Mouse (Mus musculus): Measurements from ENCODE around the gene Rnaseh2a. TPM values are rescaled to one million over a fixed set of nuclear protein-coding genes. Genes with fewer than 3 reads are reported as not detected.
A peak's percentile ranks its signal among the peaks of the same experiment; 100 is the strongest.

The Rnaseh2a gene
- polyA plus RNA-seq, 1 experiment from 2014 or later: 95.9 TPM

- H3K27ac ChIP-seq (ENCODE audit: low read depth, low read length): 0 out of 2 replicates have a peak overlapping the region, but pooled peaks have one; percentile 30
- H3K9me3 ChIP-seq (replicated peaks; ENCODE audit: control insufficient read depth, low read length): no peaks in the 10 kb centered on the region
- H3K4me1 ChIP-seq (ENCODE audit: control insufficient read depth, insufficient read depth, low read length): peaks cover 50% of the 10 kb centered on the region
- 2% methylated on average over 39 of the region's 42 CpGs for WGBS (ENCODE audit: insufficient replicate concordance)
- peak overlapping the region; percentile 98 for H3K4me2 ChIP-seq
- H3K36me3 ChIP-seq (ENCODE audit: control insufficient read depth, insufficient read depth, low read length): no peaks in the 10 kb centered on the region
- 0 out of 2 replicates have a peak, but pooled peaks cover 3% of the 10 kb centered on the region for H3K27me3 ChIP-seq (ENCODE audit: control insufficient read depth, insufficient read depth, low read length)
- peak overlapping the region; percentile 67 for H3K9ac ChIP-seq (ENCODE audit: low read depth, low read length)
- peak; percentile 11; the same call in 1 of the 2 replicates for ATAC-seq (replicated peaks; ENCODE audit: insufficient number of reproducible peaks, low FRiP score, low TSS enrichment)
- peak overlapping the region; percentile 42 for H3K4me3 ChIP-seq (ENCODE audit: low read depth, low read length)
Measured at GRCm38 (mm10) chr8:84979599-84980421, 10.2 kb upstream of the Rnaseh2a start.

DNA sequence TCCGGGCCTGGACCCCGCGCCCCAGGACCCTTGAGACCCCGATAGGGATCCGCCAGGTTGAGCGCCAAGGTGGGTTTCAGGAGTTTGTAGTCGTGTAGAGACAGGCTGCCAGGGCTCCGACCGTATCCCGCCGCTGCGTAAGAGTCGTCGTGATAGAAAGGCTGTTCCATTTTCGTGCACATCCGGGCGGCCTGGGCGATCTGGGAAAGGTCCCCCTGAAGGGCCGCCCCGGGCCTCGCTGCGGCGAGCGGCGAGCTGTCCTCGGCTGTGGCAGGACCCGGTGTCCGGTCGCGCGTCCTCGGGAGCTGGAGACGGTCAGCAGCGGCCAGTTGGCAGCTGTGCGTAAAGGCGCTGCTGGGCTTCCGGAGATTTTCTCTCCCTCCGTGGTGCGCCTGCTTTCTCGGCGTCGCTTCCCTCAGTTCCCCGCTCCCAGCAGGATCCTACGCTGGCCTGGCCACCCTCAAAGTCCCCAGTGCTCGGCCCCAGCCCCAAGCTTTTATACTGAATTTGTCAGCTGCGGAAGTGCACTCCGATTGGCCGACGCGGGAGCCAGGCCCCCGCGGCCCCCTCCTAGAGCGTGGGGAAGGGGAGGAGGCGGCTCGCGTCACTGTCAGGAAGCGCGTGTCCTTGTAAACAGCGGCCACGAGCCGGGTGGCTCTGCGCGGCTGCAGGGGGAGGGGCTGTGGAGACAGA, 8.8 kb upstream of the Rnaseh2a start, which contains the start of gene Junb:
TSS of gene Junb (minus strand) at position 471 of the 693 bp plus-strand sequence.
- Histone ChIP-seq H3K36me3 (ENCODE audit: control insufficient read depth, insufficient read depth, low read length) (no peaks in the 10 kb centered on the region), H3K27me3 (ENCODE audit: control insufficient read depth, insufficient read depth, low read length) (0 out of 2 replicates have a peak, but pooled peaks cover 3% of the 10 kb centered on the region), H3K27ac (ENCODE audit: low read depth, low read length) (peak within 1 kb of the TSS; percentile 79), H3K4me2 (peak within 1 kb of the TSS; percentile 98), H3K9ac (ENCODE audit: low read depth, low read length) (peak within 1 kb of the TSS; percentile 78), H3K4me3 (ENCODE audit: low read depth, low read length) (peak within 1 kb of the TSS; percentile 60), H3K4me1 (ENCODE audit: control insufficient read depth, insufficient read depth, low read length) (peaks cover 43% of the 10 kb centered on the region), H3K9me3 (replicated peaks; ENCODE audit: control insufficient read depth, low read length) (no peaks in the 10 kb centered on the region)
- ATAC-seq (replicated peaks; ENCODE audit: insufficient number of reproducible peaks, low FRiP score, low TSS enrichment): peak; percentile 60
- WGBS (ENCODE audit: insufficient replicate concordance): 1% methylated on average over 63 of the region's 63 CpGs

DNA sequence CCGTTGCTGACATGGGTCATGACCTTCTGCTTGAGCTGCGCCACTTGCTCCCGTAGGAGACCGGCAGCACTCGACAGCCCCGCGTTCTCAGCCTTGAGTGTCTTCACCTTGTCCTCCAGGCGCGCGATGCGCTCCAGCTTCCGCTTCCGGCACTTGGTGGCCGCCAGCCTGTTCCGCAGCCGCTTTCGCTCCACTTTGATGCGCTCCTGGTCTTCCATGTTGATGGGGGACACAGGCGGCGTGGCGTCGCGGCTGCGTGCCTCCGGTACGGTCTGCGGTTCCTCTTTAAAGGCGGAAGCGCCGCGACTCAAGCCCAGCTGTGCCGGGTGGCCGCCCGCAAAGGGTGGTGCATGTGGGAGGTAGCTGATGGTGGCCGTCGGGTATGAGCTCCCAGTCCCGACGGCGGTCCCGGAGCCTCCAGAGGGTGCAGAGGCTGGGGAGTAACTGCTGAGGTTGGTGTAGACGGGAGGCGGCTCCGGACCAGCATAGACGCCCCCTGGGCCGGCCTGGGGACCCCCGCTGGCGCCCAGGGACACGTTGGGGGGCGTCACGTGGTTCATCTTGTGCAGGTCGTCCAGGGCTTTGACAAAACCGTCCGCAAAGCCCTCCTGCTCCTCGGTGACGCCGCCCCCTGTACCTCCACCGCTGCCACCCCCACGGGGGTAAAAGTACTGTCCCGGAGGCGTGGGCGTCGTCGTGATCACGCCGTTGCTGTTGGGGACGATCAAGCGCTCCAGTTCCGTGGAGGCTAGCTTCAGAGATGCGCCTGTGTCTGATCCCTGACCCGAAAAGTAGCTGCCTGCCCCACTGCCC, 8.1 kb upstream of the Rnaseh2a start:
- WGBS (ENCODE audit: insufficient replicate concordance): under 1% methylated on average over 70 of the region's 70 CpGs
- Histone ChIP-seq H3K27ac (ENCODE audit: low read depth, low read length) (peak overlapping the region; percentile 79), H3K36me3 (ENCODE audit: control insufficient read depth, insufficient read depth, low read length) (no peaks in the 10 kb centered on the region), H3K4me1 (ENCODE audit: control insufficient read depth, insufficient read depth, low read length) (peaks cover 43% of the 10 kb centered on the region), H3K9ac (ENCODE audit: low read depth, low read length) (peak overlapping the region; percentile 78), H3K27me3 (ENCODE audit: control insufficient read depth, insufficient read depth, low read length) (0 out of 2 replicates have a peak, but pooled peaks cover 3% of the 10 kb centered on the region), H3K4me2 (peak overlapping the region; percentile 98), H3K4me3 (ENCODE audit: low read depth, low read length) (peak overlapping the region; percentile 60), H3K9me3 (replicated peaks; ENCODE audit: control insufficient read depth, low read length) (no peaks in the 10 kb centered on the region)
- ATAC-seq (replicated peaks; ENCODE audit: insufficient number of reproducible peaks, low FRiP score, low TSS enrichment): no peak

DNA sequence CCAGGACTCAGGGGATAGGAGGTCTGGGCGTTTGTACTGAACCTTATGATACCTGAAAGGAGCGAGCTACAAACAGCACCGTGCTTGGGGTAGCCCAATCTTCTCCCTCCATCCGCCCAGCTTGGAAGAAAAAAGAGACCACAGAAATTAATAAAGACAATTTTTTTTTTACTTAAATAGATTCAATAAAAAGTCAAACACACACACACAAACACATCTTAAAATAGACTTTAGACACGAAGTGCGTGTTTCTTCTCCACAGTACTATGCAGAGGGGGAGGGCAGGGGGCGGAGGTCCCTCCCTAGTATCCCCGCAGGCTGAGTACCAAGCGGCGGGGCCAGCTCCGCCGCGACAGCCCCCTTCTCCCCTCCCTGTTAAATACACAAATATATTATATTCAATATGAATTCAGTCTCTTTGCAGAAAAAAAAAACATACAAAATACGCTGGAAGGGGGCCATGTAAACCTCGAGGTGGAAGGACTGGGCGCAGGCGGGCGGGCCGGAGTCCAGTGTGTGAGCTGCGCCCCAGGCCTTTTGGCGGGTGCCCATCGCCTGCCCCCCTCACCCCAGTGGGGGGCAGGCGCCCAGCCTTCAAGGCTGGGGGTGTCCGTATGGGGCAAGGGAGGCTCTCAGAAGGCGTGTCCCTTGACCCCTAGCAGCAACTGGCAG, 7.3 kb upstream of the Rnaseh2a start:
- peaks cover 41% of the 10 kb centered on the region for H3K4me1 ChIP-seq (ENCODE audit: control insufficient read depth, insufficient read depth, low read length)
- 3% methylated on average over 25 of the region's 25 CpGs for WGBS (ENCODE audit: insufficient replicate concordance)
- ATAC-seq (replicated peaks; ENCODE audit: insufficient number of reproducible peaks, low FRiP score, low TSS enrichment): no peak

DNA sequence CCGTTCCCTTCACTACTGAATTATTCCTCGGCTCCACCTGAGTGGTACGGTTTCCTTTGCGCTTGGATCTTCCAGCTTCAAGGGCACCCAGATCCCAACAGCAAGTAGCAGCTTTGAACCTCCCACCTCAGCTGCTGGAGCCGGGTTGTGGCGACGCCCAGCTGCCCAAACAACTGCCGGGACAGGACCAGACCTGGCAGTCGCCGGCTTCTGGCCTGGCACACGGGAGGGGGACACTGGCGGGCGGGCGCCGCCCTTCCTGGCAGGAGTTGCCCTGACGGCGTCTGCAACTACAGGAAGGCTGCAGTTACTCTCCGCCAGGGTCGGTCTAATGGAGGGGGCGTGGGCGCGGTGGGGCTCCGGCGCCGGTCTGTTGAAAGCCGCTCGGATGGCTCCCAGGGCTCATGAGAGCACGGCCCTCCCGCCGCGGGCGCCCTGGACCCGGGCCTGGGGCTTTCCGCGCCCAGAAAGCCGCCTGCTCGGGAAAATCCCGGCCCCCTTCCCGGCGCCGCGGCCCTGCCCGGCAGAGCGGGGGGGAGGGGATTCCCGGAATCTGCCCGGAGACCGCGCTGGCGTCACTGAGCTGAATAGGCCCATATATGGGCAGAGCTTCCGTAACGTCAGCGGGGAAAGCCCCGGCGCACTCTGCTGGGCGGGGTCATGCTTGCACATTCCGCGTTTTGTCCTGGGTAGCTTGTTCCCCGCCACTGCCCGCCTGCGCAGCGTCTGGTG, 6.6 kb upstream of the Rnaseh2a start:
- H3K27ac ChIP-seq (ENCODE audit: low read depth, low read length): peak overlapping the region; percentile 79
- H3K9ac ChIP-seq (ENCODE audit: low read depth, low read length): peak overlapping the region; percentile 78
- ATAC-seq (replicated peaks; ENCODE audit: insufficient number of reproducible peaks, low FRiP score, low TSS enrichment): peak; percentile 82
- H3K4me1 ChIP-seq (ENCODE audit: control insufficient read depth, insufficient read depth, low read length): peaks cover 36% of the 10 kb centered on the region
- H3K4me2 ChIP-seq: peak overlapping the region; percentile 98
- H3K36me3 ChIP-seq (ENCODE audit: control insufficient read depth, insufficient read depth, low read length): peaks cover 8% of the 10 kb centered on the region
- no peaks in the 10 kb centered on the region for H3K27me3 ChIP-seq (ENCODE audit: control insufficient read depth, insufficient read depth, low read length)
- H3K9me3 ChIP-seq (replicated peaks; ENCODE audit: control insufficient read depth, low read length): no peaks in the 10 kb centered on the region
- WGBS (ENCODE audit: insufficient replicate concordance): under 1% methylated on average over 57 of the region's 61 CpGs
- peak overlapping the region; percentile 60 for H3K4me3 ChIP-seq (ENCODE audit: low read depth, low read length)

More for the DNA sequence above, 7.3 kb upstream of the Rnaseh2a start:
- Histone ChIP-seq H3K36me3 (ENCODE audit: control insufficient read depth, insufficient read depth, low read length) (peaks cover 2% of the 10 kb centered on the region), H3K9ac (ENCODE audit: low read depth, low read length) (peak overlapping the region; percentile 78), H3K4me2 (peak overlapping the region; percentile 98), H3K27me3 (ENCODE audit: control insufficient read depth, insufficient read depth, low read length) (0 out of 2 replicates have a peak, but pooled peaks cover 3% of the 10 kb centered on the region), H3K27ac (ENCODE audit: low read depth, low read length) (peak overlapping the region; percentile 79), H3K4me3 (ENCODE audit: low read depth, low read length) (peak overlapping the region; percentile 60), H3K9me3 (replicated peaks; ENCODE audit: control insufficient read depth, low read length) (no peaks in the 10 kb centered on the region)

DNA sequence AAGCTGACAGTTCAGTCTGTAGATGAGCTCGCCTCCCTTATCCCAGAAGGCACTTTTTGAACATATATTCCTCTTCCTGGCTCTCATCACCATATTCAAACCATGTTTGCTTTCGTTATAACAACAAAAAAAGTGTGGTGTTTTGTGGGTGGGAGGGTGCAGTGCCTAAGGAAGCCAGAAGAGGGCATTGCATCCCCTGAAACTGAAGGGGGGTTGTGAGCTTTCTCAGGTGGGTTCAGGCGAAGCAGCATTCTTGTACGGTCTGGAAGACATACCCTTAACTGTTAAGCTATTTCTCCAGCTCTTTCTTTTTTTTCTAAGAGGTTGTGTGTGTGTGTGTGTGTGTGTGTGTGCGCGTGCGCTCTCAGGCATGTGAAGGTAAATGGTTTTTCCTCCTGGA, 5.9 kb upstream of the Rnaseh2a start:
- Histone ChIP-seq H3K27ac (ENCODE audit: low read depth, low read length) (peak overlapping the region; percentile 79), H3K4me1 (ENCODE audit: control insufficient read depth, insufficient read depth, low read length) (peaks cover 36% of the 10 kb centered on the region)
- 30% methylated on average over 7 of the region's 7 CpGs for WGBS (ENCODE audit: insufficient replicate concordance)

GRCm38 (mm10) chr8:84974543-84975142, 5.1 kb upstream of the Rnaseh2a start:
- Histone ChIP-seq H3K4me1 (ENCODE audit: control insufficient read depth, insufficient read depth, low read length) (peaks cover 31% of the 10 kb centered on the region), H3K4me3 (ENCODE audit: low read depth, low read length) (no peak overlapping the region), H3K36me3 (ENCODE audit: control insufficient read depth, insufficient read depth, low read length) (peaks cover 12% of the 10 kb centered on the region), H3K9me3 (replicated peaks; ENCODE audit: control insufficient read depth, low read length) (no peaks in the 10 kb centered on the region), H3K27me3 (ENCODE audit: control insufficient read depth, insufficient read depth, low read length) (no peaks in the 10 kb centered on the region), H3K27ac (ENCODE audit: low read depth, low read length) (0 out of 2 replicates have a peak overlapping the region, but pooled peaks have one; percentile 10), H3K4me2 (peak overlapping the region; percentile 98), H3K9ac (ENCODE audit: low read depth, low read length) (no peak overlapping the region)
- WGBS (ENCODE audit: insufficient replicate concordance): 77% methylated on average over 8 of the region's 8 CpGs
- ATAC-seq (replicated peaks; ENCODE audit: insufficient number of reproducible peaks, low FRiP score, low TSS enrichment): no peak

More for the DNA sequence above, 5.9 kb upstream of the Rnaseh2a start:
- Histone ChIP-seq H3K4me3 (ENCODE audit: low read depth, low read length) (peak overlapping the region; percentile 60), H3K4me2 (peak overlapping the region; percentile 98), H3K36me3 (ENCODE audit: control insufficient read depth, insufficient read depth, low read length) (peaks cover 12% of the 10 kb centered on the region), H3K27me3 (ENCODE audit: control insufficient read depth, insufficient read depth, low read length) (no peaks in the 10 kb centered on the region), H3K9ac (ENCODE audit: low read depth, low read length) (no peak overlapping the region; the same call in 1 of the 2 replicates), H3K9me3 (replicated peaks; ENCODE audit: control insufficient read depth, low read length) (no peaks in the 10 kb centered on the region)
- ATAC-seq (replicated peaks; ENCODE audit: insufficient number of reproducible peaks, low FRiP score, low TSS enrichment): no peak
